Mouse (Mus musculus) G1E (cell line): ENCODE data around the gene Klra4. TPM values are rescaled to one million over a fixed set of nuclear protein-coding genes. Genes with fewer than 3 reads are reported as not detected.
"Not testable (repeated sequence)": the region's sequence is repeated elsewhere in the genome, so short reads cannot be mapped to it uniquely, and the experiment has no call there.

Source experiments
- ATAC-seq: 2 replicates; pipeline ENCODE4 v1.8.0; 2016; ENCODE audit warnings: mild to moderate bottlenecking; ENCODE audit not compliant: insufficient number of reproducible peaks, poor library complexity, low FRiP score, severe bottlenecking; ENCODE audit errors: extremely low read depth
- DNase-seq: peaks from one replicate; pipeline ENCODE4 v3.0.0; 2012; ENCODE audit warnings: low spot score
- H3K27me3 ChIP-seq: 2 replicates; pipeline ENCODE4 v1.6.1; 2012; ENCODE audit warnings: mild to moderate bottlenecking, low read length, inconsistent platforms; ENCODE audit not compliant: insufficient read depth
- H3K36me3 ChIP-seq: replicated peaks from 2 replicates; pipeline ENCODE3; 2012; ENCODE audit warnings: mild to moderate bottlenecking, inconsistent platforms
- H3K4me1 ChIP-seq: 2 replicates; pipeline ENCODE4 v1.6.1; 2012; ENCODE audit warnings: low read depth, low read length, inconsistent platforms, mixed read lengths; ENCODE audit not compliant: insufficient read depth
- H3K4me3 ChIP-seq: 2 replicates; pipeline ENCODE4 v1.5.1; 2012; ENCODE audit warnings: low read depth, mild to moderate bottlenecking, inconsistent platforms, low read length, moderate library complexity, mixed read lengths
- H3K9me3 ChIP-seq: replicated peaks from 2 replicates; pipeline ENCODE4 v1.6.1; 2012; ENCODE audit warnings: inconsistent platforms
- CTCF ChIP-seq: IDR thresholded peaks from 2 replicates; pipeline ENCODE4 v1.5.1; 2012; ENCODE audit warnings: low read depth, low read length, inconsistent platforms, mixed read lengths
- GATA1 ChIP-seq: IDR thresholded peaks from 2 replicates; pipeline ENCODE4 v1.6.1; 2012; ENCODE audit warnings: borderline replicate concordance, low read length, inconsistent platforms, mixed read lengths
- GATA2 ChIP-seq: IDR thresholded peaks from 2 replicates; pipeline ENCODE4 v1.6.1; 2012; ENCODE audit warnings: low read depth, low read length, inconsistent platforms, borderline replicate concordance
- POLR2AphosphoS5 ChIP-seq: IDR thresholded peaks from 2 replicates; pipeline ENCODE4 v1.6.1; 2012; ENCODE audit warnings: low read depth, low read length, inconsistent platforms; ENCODE audit not compliant: insufficient replicate concordance
- TAL1 ChIP-seq: conservative IDR thresholded peaks from 2 replicates; pipeline ENCODE4 v1.6.1; 2012; ENCODE audit warnings: low read depth, low read length, inconsistent platforms, mixed read lengths
- polyA plus RNA-seq: library from polyadenylated mRNA; stranded (reverse); fragments of >175 nt; gene quantifications from 2 replicates; pipeline ENCODE4 v1.2.3, GENCODE M21; 2012
- total RNA-seq, 2 experiments: library from RNA; stranded (forward) in 1 of 2; stranded (reverse) in 1 of 2; fragments of 200-1000 nt in 1 of 2; fragments of >200 nt in 1 of 2; fragmentation: Nextera tagmentation in 1 of 2; gene quantifications; 2 replicates each; pipeline ENCODE4 v1.2.3; 2014 to 2017

Gene Klra4
- total RNA-seq (2014; fragmentation: Nextera tagmentation) (not detected in 2 replicates), total RNA-seq (2017) (0.22 TPM in 1 of 2 replicates, not detected in the other), polyA plus RNA-seq (not detected in 2 replicates)

DNA sequence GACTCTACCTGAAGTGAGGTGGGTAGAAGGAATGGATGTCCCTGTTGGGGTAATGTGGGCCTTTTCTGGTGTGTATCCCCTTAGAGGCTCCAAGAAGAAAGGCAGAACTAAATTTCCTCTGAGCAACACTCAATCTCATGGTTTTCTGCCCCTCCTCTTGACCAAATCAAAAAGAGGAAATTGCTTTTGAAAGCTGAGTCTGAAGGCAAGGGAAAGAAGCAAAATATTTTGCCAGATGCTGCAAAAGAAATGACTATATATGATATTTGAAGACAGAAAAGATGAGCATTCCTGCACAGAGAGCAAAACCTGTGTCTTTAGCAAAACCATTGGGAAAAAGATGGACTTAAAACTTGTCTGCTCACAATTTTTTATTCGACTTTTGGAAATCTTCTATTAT lies at the start of gene Klra4:
Gene Klra4 (minus strand): TSS at position 101 of the 400 bp plus-strand sequence.
- ATAC-seq, H3K27me3 ChIP-seq, H3K36me3 ChIP-seq, H3K4me1 ChIP-seq, H3K9me3 ChIP-seq, DNase-seq, H3K4me3 ChIP-seq: not testable (repeated sequence)

DNA sequence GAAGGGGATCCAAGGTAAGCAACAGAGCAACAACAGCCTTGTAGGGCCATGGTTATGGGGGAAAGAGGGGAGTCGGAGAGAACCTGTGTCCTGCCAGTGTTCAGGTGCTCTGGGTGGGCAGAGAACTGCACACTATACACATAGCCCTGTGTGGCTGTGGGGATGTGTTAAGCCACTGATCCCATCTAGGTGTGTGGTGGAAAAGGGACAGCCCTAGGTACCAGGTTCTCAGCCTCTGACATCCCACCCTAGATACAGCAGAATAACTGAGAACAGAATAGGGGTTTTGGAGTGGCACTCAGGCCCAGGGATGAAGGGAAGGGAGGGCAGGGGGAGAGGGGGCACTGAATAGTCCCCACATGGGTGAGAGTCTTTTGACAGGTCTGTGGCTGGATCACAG lies 43.4 kb upstream of the Klra4 start:
- no peak for ATAC-seq
- Histone ChIP-seq H3K4me3 (no peak overlapping the region), H3K27me3 (no peaks in the 10 kb centered on the region), H3K36me3 (no peaks in the 10 kb centered on the region), H3K4me1 (no peaks in the 10 kb centered on the region), H3K9me3 (peaks cover 3% of the 10 kb centered on the region; the same call in 1 of the 2 replicates)
- no peak for TF ChIP-seq TAL1
- TF ChIP-seq POLR2AphosphoS5, result no peak
- no peak for TF ChIP-seq GATA2
- no peak for TF ChIP-seq GATA1
- no peak for TF ChIP-seq CTCF
- no peak for DNase-seq

DNA sequence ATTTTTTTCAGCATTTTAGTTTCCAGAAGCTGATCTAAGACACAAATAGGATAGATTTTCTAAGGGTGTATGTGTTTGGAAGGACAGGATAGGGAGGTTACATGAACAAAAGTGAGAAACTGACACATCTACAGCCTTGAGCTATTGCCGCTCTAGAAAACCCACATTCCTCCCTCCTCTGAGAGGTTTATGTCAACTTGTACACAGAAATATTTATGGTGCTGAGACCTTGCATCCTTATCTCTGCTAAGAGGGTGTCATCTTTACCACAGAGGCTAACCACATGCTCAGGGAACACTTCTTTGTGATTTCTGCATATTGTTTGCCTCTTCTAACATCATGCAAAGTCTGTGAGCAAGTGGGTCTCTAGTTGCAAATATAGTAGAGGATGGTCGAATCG lies 35.7 kb upstream of the Klra4 start:
- ATAC-seq, H3K4me1 ChIP-seq, H3K4me3 ChIP-seq, H3K27me3 ChIP-seq, H3K36me3 ChIP-seq, DNase-seq, H3K9me3 ChIP-seq: not testable (repeated sequence)

DNA sequence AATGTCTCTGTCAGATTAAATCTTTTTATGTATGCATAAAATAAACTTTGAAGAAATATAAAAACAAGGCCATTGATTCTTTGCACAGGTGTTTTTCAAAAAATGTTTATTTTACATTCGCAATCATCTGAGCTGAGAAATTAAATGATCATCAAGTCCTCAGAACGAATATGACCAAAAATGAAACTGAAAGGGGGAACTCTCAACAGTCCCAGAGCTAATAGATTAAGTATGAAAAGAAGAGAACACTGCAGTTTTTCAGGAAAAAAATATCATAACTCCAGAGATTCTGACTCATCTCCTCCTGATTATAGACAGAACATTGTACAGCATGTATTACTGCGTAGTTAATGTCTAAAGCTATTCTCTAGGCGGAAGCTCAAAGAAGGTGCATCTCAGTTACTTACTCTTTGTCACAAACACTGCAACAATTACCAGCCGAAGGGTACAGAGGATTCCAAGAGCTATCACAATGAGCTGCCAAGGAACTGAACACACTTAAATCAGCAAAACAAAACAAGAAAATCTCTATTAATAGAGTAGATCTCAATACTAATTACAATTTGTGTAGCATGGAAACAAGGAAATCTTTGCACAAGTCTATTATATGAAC lies 25.4 kb upstream of the Klra4 start:
- no peak for DNase-seq
- Histone ChIP-seq H3K36me3 (no peaks in the 10 kb centered on the region), H3K27me3 (no peaks in the 10 kb centered on the region), H3K9me3 (no peaks in the 10 kb centered on the region), H3K4me1 (no peaks in the 10 kb centered on the region), H3K4me3 (no peak overlapping the region)
- no peak for ATAC-seq
- TF ChIP-seq POLR2AphosphoS5, result no peak
- no peak for TF ChIP-seq GATA2
- TF ChIP-seq GATA1, result no peak
- TF ChIP-seq TAL1, result no peak
- TF ChIP-seq CTCF, result no peak

DNA sequence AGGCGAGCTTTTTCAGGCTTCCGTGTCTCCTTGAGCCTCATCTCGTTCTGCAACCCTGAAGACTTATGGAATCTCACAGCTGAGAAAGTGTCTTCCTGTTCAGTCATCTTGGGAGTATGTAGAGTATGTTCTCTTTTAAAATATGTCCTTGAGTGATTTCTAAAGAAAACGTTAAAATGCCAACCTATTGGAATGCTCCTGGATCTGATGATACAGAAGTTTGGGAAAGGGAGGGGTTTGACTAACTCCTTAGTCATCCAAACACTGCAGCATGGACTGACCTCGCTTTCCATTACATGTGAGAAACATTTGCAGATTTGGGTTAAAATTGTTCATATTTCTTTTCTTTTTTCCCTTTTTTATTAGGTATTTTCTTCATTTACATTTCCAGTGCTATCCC lies 1.9 kb downstream of the Klra4 start:
- H3K4me1 ChIP-seq, result no peaks in the 10 kb centered on the region
- H3K27me3 ChIP-seq, result no peaks in the 10 kb centered on the region
- H3K4me3 ChIP-seq, result no peak overlapping the region
- 0 out of 2 replicates have a peak, but pooled peaks cover 2% of the 10 kb centered on the region for H3K9me3 ChIP-seq
- H3K36me3 ChIP-seq, result no peaks in the 10 kb centered on the region
- TF ChIP-seq TAL1 (no peak), POLR2AphosphoS5 (no peak), CTCF (no peak), GATA1 (no peak), GATA2 (no peak)
- DNase-seq (no peak), ATAC-seq (no peak)

DNA sequence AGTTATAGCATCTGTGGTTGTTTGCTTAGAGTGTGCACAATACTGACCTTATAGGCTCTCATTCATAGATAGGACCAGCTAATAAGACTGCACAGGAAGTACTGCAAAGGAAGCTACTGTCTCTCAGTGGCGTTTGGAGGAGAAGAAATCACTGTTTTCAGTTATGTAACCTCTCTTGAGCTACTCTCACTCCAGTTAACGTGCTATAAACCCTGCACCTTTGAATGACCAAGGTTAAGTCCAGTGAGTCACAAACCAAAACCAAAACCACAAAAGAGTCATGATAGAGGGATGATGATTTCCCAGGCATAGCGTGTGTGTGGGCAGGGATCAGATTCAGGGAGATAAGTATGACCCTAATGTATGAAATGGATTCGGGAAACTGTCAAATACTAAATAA lies 31.9 kb downstream of the Klra4 start:
- H3K4me3 ChIP-seq, H3K36me3 ChIP-seq, DNase-seq, H3K27me3 ChIP-seq, H3K9me3 ChIP-seq, H3K4me1 ChIP-seq, ATAC-seq: not testable (repeated sequence)

DNA sequence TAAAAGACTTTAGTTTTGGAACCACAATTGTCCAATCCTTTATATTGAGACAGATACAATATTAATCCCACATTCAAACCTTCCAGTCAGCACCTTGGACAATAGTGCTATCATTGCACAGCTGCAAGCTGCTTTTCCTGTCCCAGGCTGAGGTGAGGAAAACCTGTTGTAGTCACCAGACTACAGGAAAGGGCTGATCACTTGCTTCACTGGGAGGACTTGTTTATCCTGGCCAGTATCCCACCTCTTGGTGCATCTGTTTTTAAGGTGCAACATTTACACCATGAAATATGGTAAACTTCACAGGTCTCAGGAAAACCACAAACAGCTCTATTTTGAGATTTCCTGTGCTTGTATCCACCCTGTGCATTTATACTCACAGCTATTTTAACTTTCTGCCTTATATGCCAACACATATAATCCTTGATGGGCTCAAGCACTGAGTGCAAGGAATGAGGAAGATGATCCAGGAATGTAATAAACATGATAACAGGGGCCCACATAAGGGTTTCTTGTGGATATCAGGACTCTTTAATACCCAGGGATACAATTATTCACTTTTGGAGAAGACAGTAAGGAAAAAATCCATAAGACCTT lies 35.5 kb downstream of the Klra4 start:
- H3K4me3 ChIP-seq, H3K9me3 ChIP-seq, H3K4me1 ChIP-seq, DNase-seq, H3K36me3 ChIP-seq, ATAC-seq, H3K27me3 ChIP-seq: not testable (repeated sequence)
